Mouse (Mus musculus) forebrain, postnatal 0 days (tissue): Measurements from ENCODE around the gene Gm10309. TPM values are rescaled to one million over a fixed set of nuclear protein-coding genes. Genes with fewer than 3 reads are reported as not detected.

Experiments
- ATAC-seq: fragments of 200-750 bp; cut with Nextera tagmentation; 2 replicates; pipeline ENCODE4 v1.8.0; 2017; ENCODE audit warnings: mild to moderate bottlenecking, moderate library complexity
- DNase-seq: peaks from one replicate; pipeline ENCODE4 v3.0.0-alpha.2; 2015
- H3K27ac ChIP-seq: fragments of 300-500 bp; sonication (generic); 2 replicates; pipeline ENCODE4 v1.5.1; 2014; ENCODE audit warnings: low read depth, mild to moderate bottlenecking, antibody characterized with exemption, low read length, moderate library complexity, mixed read lengths
- H3K27me3 ChIP-seq: fragments of 300-500 bp; sonication (generic); 2 replicates; pipeline ENCODE4 v1.6.1; 2014; ENCODE audit warnings: mild to moderate bottlenecking, low read length, mixed read lengths; ENCODE audit not compliant: insufficient read depth
- H3K36me3 ChIP-seq: fragments of 300-500 bp; sonication (generic); 2 replicates; pipeline ENCODE4 v1.6.1; 2014; ENCODE audit warnings: mild to moderate bottlenecking, moderate library complexity; ENCODE audit not compliant: insufficient read depth
- H3K4me1 ChIP-seq: fragments of 300-500 bp; sonication (generic); 2 replicates; pipeline ENCODE4 v1.6.1; 2014; ENCODE audit warnings: antibody characterized with exemption; ENCODE audit not compliant: insufficient read depth
- H3K4me2 ChIP-seq: fragments of 300-500 bp; sonication (generic); 2 replicates; pipeline ENCODE4 v1.6.1; 2014; ENCODE audit warnings: low read depth, mild to moderate bottlenecking, moderate library complexity
- H3K4me3 ChIP-seq: fragments of 300-500 bp; sonication (generic); 2 replicates; pipeline ENCODE4 v1.5.1; 2014; ENCODE audit warnings: low read depth, low read length, mixed read lengths
- H3K9ac ChIP-seq: fragments of 300-500 bp; sonication (generic); 2 replicates; pipeline ENCODE4 v1.6.1; 2014; ENCODE audit warnings: mild to moderate bottlenecking
- H3K9me3 ChIP-seq: fragments of 300-500 bp; sonication (generic); 2 replicates; pipeline ENCODE4 v1.6.1; 2016; ENCODE audit warnings: low read length
- CTCF ChIP-seq: sonication (generic); IDR thresholded peaks from 2 replicates; pipeline ENCODE4 v1.5.1; 2016; ENCODE audit warnings: antibody characterized with exemption, control low read depth, low read depth
- WGBS: fragments of 180-500 bp; shearing (Covaris S2); extraction: QIAGEN DNeasy Blood & Tissue Kit; methylation state at CpG from one replicate; pipeline ENCODE4 v1.1.7; 2014; 5-methylcytosine and 5-hydroxymethylcytosine counted together
- polyA plus RNA-seq: library from polyadenylated mRNA; unstranded; fragments of >200 nt; fragmentation: Nextera tagmentation; extraction: Ambion mirVana; gene quantifications from 2 replicates; pipeline ENCODE4 v1.2.1, GENCODE M21; 2015
- total RNA-seq: library from RNA; depleted of rRNA; stranded (reverse); fragments of >200 nt; gene quantifications from 2 replicates; pipeline ENCODE4 v1.2.3, GENCODE M21; 2014

The Gm10309 gene
- total and polyA plus RNA-seq, 2 experiments from 2014 or later = 0.22 TPM; not detected in 1

GRCm38 (mm10) chr17:86514974-86515620 is 10.1 kb upstream of the Gm10309 start:
- no peak for TF ChIP-seq CTCF
- Histone ChIP-seq H3K4me1 (no peaks in the 10 kb centered on the region), H3K36me3 (peaks cover 12% of the 10 kb centered on the region; the same call in 1 of the 2 replicates), H3K27ac (no peak overlapping the region), H3K27me3 (no peaks in the 10 kb centered on the region), H3K4me3 (no peak overlapping the region), H3K4me2 (no peak overlapping the region), H3K9ac (no peak overlapping the region), H3K9me3 (no peaks in the 10 kb centered on the region)
- DNase-seq (no peak), ATAC-seq (no peak)
- WGBS = 79% methylated on average over 13 of the region's 13 CpGs

DNA sequence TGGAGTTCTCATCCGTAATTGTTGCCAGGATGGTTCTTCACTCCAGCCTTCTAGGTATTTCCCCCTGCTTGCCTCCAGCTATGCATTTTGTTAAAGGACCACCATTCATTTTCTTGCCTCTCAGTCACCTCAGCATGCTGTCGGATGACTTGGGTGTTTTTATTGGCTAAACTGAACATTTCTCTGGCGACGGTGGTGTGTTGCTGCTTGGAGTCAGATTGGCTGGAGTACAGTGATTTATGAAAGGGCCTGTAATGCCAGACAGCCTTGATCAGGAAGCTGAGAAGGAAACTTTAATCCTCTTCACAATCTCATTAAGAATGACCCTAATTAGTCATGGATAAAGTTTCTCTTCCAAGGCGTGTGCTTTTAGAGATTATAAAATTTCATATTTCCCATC is 4.8 kb upstream of the Gm10309 start:
- Histone ChIP-seq H3K4me3 (no peak overlapping the region), H3K9me3 (no peaks in the 10 kb centered on the region), H3K9ac (no peak overlapping the region), H3K27ac (no peak overlapping the region), H3K36me3 (0 out of 2 replicates have a peak, but pooled peaks cover 4% of the 10 kb centered on the region), H3K27me3 (no peaks in the 10 kb centered on the region), H3K4me2 (no peak overlapping the region), H3K4me1 (no peaks in the 10 kb centered on the region)
- DNase-seq (no peak), ATAC-seq (no peak)
- no peak for TF ChIP-seq CTCF
- WGBS = 73% methylated on average over 5 of the region's 5 CpGs

GRCm38 (mm10) chr17:86508212-86508490 is 3.1 kb upstream of the Gm10309 start:
- WGBS = 87% methylated on average over 3 of the region's 3 CpGs
- H3K27me3 ChIP-seq = no peaks in the 10 kb centered on the region
- no peak overlapping the region for H3K9ac ChIP-seq
- H3K4me3 ChIP-seq = no peak overlapping the region
- DNase-seq (no peak), ATAC-seq (no peak)
- 0 out of 2 replicates have a peak, but pooled peaks cover 4% of the 10 kb centered on the region for H3K36me3 ChIP-seq
- no peak for TF ChIP-seq CTCF
- H3K9me3 ChIP-seq = no peaks in the 10 kb centered on the region
- H3K4me1 ChIP-seq = no peaks in the 10 kb centered on the region
- no peak overlapping the region for H3K27ac ChIP-seq
- H3K4me2 ChIP-seq = no peak overlapping the region

DNA sequence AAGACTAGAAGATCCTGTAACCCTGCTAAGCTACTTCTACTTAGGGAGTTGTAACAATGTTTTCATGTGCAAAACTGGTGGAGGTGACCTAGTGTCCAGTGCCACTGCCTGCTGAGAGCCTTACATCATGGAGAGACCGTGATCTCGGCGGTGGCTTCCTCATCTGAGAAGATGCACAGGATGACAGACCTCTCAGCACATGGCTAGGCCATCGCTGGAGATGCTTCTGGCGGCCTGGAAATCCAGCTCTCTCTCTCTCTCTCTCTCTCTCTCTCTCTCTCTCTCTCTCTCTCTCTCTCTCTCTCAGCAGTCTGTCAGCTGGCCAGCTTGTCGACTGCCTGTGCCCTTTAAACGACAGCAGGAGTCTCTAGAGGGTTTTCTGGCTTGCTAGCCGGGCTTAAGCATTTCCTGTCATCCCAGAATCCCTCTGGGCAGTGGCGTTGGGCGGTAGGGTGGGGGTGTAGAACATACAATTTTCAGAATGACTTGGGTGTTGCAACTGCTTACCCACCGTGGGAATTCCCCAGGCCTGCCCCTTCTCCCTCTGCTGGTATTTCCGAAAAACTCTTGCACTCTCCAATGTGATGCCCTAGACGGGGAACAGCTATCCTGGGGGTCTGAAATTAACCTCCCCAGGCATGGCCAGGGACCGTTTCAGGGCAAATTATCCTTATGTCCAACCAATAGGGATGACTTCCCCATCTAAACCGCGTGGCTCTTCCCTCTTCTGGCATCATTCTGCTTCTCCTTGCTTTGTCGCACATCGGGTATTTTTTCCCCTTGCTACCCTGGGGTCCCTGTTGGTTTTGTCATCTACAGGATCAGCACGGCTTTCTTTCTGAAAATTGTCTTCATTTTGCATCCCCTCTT is 2.5 kb upstream of the Gm10309 start:
- Histone ChIP-seq H3K4me2 (no peak overlapping the region), H3K9me3 (no peaks in the 10 kb centered on the region), H3K9ac (no peak overlapping the region), H3K36me3 (0 out of 2 replicates have a peak, but pooled peaks cover 7% of the 10 kb centered on the region), H3K27me3 (no peaks in the 10 kb centered on the region), H3K27ac (no peak overlapping the region), H3K4me1 (no peaks in the 10 kb centered on the region), H3K4me3 (no peak overlapping the region)
- DNase-seq = no peak
- no peak for ATAC-seq
- WGBS = 75% methylated on average over 19 of the region's 19 CpGs
- no peak for TF ChIP-seq CTCF

DNA sequence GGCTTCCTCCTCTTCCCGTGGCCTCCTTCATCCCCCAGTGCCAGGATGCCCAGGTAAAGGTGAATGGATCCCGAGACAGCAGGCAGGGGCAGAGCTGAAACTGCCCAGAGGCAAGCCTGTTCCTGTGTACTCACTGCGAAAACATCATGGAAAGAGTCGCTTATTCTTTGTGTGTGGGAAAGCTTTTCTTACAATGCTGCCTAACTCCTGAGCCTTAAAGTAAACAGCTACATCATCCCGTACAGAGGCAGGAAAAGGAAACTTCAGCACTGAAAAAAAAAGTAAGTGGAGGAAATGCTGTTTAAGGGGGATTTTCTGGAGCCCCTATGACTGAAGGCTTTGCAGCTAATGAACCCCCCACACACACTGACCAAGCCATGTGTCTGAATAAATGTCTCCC is 1.8 kb upstream of the Gm10309 start:
- Histone ChIP-seq H3K36me3 (0 out of 2 replicates have a peak, but pooled peaks cover 7% of the 10 kb centered on the region), H3K27ac (no peak overlapping the region), H3K4me1 (no peaks in the 10 kb centered on the region), H3K4me3 (no peak overlapping the region), H3K27me3 (no peaks in the 10 kb centered on the region), H3K9ac (no peak overlapping the region), H3K4me2 (no peak overlapping the region), H3K9me3 (no peaks in the 10 kb centered on the region)
- DNase-seq (no peak), ATAC-seq (no peak)
- 81% methylated on average over 5 of the region's 5 CpGs for WGBS
- no peak for TF ChIP-seq CTCF

GRCm38 (mm10) chr17:86503208-86503897 is 1.7 kb downstream of the Gm10309 start:
- Histone ChIP-seq H3K27me3 (no peaks in the 10 kb centered on the region), H3K4me3 (no peak overlapping the region), H3K9me3 (no peaks in the 10 kb centered on the region), H3K4me1 (no peaks in the 10 kb centered on the region), H3K9ac (no peak overlapping the region), H3K27ac (no peak overlapping the region), H3K36me3 (peaks cover 9% of the 10 kb centered on the region; the same call in 1 of the 2 replicates), H3K4me2 (no peak overlapping the region)
- ATAC-seq (no peak), DNase-seq (no peak)
- TF ChIP-seq CTCF = no peak
- WGBS = 95% methylated on average over 9 of the region's 9 CpGs

- ATAC-seq (no peak), DNase-seq (no peak)
- H3K27ac ChIP-seq = no peak overlapping the region
- no peaks in the 10 kb centered on the region for H3K27me3 ChIP-seq
- no peak overlapping the region for H3K4me2 ChIP-seq
- H3K4me3 ChIP-seq = no peak overlapping the region
- TF ChIP-seq CTCF = no peak
- H3K9me3 ChIP-seq = no peaks in the 10 kb centered on the region
- H3K36me3 ChIP-seq = peaks cover 11% of the 10 kb centered on the region; the same call in 1 of the 2 replicates
- WGBS = 92% methylated on average over 4 of the region's 4 CpGs
- H3K4me1 ChIP-seq = no peaks in the 10 kb centered on the region
- H3K9ac ChIP-seq = no peak overlapping the region; the same call in 1 of the 2 replicates
Observed at GRCm38 (mm10) chr17:86501393-86501792, 3.6 kb downstream of the Gm10309 start.
